Mouse (Mus musculus): ENCODE measurements around the gene Hcrtr1. TPM values are rescaled to one million over a fixed set of nuclear protein-coding genes. Genes with fewer than 3 reads are reported as not detected.

Gene Hcrtr1
- not detected for polyA plus RNA-seq (2014; fragmentation: Illumina TruSeq; extraction: RNeasy Lipid Tissue Mini Kit (QIAGEN cat#74804); ENCODE audit: low read depth, low replicate concordance)

DNA sequence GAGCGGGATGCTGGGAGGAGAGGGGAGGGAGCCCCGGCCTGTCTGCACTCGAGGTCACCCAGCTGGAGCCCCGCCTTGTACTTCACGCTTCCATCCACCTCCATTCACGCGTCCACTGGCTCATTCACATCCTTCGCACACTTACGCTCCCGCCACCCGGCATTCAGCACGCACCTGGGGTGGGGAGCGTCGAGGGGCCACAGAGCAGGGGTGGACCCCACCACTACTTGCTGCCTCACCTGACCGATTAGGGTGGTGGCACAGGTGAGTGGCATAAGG lies at the start of gene Hcrtr1:
TSS of gene Hcrtr1 (minus strand) at position 146 of the 279 bp plus-strand sequence.

DNA sequence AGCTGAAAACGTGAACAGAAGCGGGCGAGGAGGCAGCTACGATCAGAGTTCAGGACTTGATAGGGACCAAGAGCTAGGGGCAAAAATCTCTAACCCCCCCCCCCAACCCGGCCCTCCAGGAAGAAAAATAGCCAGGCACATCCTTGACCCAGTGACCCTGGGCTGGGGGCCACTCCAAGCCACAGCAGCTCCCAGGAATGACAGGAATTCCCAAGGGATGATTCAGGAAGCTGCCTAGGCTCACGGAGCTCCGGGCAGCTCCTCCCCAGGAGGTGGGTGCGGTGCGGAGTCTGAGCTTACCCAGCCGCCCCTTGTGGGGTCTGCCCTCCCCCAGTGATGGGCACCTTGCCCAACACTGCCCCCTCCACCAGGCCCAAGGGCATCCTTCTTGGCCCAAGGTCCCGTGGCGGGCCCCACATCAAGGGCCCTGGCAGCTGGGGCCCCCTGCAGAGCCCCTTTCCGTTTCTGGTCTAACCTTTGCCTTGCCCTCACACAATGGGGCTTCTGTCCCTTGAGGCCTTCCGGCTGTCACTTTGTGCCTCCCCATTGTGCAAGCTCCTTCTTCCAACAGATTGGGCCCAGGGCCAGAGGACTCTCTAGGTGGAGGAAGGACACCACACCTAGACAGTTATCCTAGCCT lies 36.0 kb upstream of the Hcrtr1 start, which contains the start of gene Tinagl1:
TSS of gene Tinagl1 (minus strand) at position 51 of the 640 bp plus-strand sequence.

DNA sequence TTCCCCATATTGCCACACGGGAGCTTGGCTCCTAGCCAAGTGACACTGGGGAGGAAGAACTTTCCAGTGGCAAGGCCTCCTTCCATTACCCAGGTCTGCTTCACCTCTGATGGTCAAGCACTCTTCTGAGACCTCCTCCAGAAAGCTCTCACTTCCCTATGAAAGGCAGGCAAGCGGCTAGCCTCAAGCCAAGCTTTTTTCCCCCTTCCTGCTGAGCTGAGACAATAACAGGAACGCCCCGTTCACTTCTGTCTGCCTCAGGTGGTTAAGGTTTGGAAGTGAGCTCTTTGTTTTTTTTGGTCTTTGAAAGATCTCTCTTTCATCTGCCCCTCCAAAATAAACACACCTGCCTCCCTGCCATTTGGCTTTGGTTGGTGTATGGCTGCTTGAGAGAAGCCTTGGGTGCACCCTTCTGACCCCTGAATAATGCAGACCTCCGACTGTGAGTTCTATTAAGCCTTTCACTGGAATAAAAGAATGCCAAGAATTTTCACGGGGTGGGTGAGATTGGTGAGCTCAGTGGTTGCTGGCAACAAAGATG lies 37.0 kb downstream of the Hcrtr1 start, which contains the start of gene Pef1:
TSS of gene Pef1 (plus strand) at position 448 of the 541 bp plus-strand sequence.

Other genes starting within 250 kb of the Hcrtr1 start
- 0.13 TPM for gene Spocd1, start 210.1 kb downstream of the Hcrtr1 start, polyA plus RNA-seq (2014; fragmentation: Illumina TruSeq; extraction: RNeasy Lipid Tissue Mini Kit (QIAGEN cat#74804); ENCODE audit: low read depth, low replicate concordance)
- gene Adgrb2, start 154.5 kb downstream of the Hcrtr1 start, polyA plus RNA-seq (2014; fragmentation: Illumina TruSeq; extraction: RNeasy Lipid Tissue Mini Kit (QIAGEN cat#74804); ENCODE audit: low read depth, low replicate concordance), result not detected
- 5.3 TPM for gene Col16a1, start 91.5 kb downstream of the Hcrtr1 start, polyA plus RNA-seq (2014; fragmentation: Illumina TruSeq; extraction: RNeasy Lipid Tissue Mini Kit (QIAGEN cat#74804); ENCODE audit: low read depth, low replicate concordance)
- gene Pef1, start 36.8 kb downstream of the Hcrtr1 start, polyA plus RNA-seq (2014; fragmentation: Illumina TruSeq; extraction: RNeasy Lipid Tissue Mini Kit (QIAGEN cat#74804); ENCODE audit: low read depth, low replicate concordance), result 2.9 TPM
- not detected for gene Tinagl1, start 35.8 kb upstream of the Hcrtr1 start, polyA plus RNA-seq (2014; fragmentation: Illumina TruSeq; extraction: RNeasy Lipid Tissue Mini Kit (QIAGEN cat#74804); ENCODE audit: low read depth, low replicate concordance)
- not detected for gene Gm853, start 83.0 kb upstream of the Hcrtr1 start, polyA plus RNA-seq (2014; fragmentation: Illumina TruSeq; extraction: RNeasy Lipid Tissue Mini Kit (QIAGEN cat#74804); ENCODE audit: low read depth, low replicate concordance)
- gene Serinc2, start 139.8 kb upstream of the Hcrtr1 start, polyA plus RNA-seq (2014; fragmentation: Illumina TruSeq; extraction: RNeasy Lipid Tissue Mini Kit (QIAGEN cat#74804); ENCODE audit: low read depth, low replicate concordance), result 0.18 TPM
- 79.8 TPM for gene Fabp3, start 169.2 kb upstream of the Hcrtr1 start, polyA plus RNA-seq (2014; fragmentation: Illumina TruSeq; extraction: RNeasy Lipid Tissue Mini Kit (QIAGEN cat#74804); ENCODE audit: low read depth, low replicate concordance)
- gene Gm10570, start 169.3 kb upstream of the Hcrtr1 start, polyA plus RNA-seq (2014; fragmentation: Illumina TruSeq; extraction: RNeasy Lipid Tissue Mini Kit (QIAGEN cat#74804); ENCODE audit: low read depth, low replicate concordance), result not detected
- gene Zcchc17, start 220.6 kb upstream of the Hcrtr1 start, polyA plus RNA-seq (2014; fragmentation: Illumina TruSeq; extraction: RNeasy Lipid Tissue Mini Kit (QIAGEN cat#74804); ENCODE audit: low read depth, low replicate concordance), result 12.5 TPM
- gene Snrnp40, start 220.8 kb upstream of the Hcrtr1 start, polyA plus RNA-seq (2014; fragmentation: Illumina TruSeq; extraction: RNeasy Lipid Tissue Mini Kit (QIAGEN cat#74804); ENCODE audit: low read depth, low replicate concordance), result 20.8 TPM

Measured in testis, adult 10 weeks (tissue).